Mouse (Mus musculus) heart, adult 2 months (tissue): Measurements from ENCODE around the gene Hist2h2ab. TPM values are rescaled to one million over a fixed set of nuclear protein-coding genes. Genes with fewer than 3 reads are reported as not detected.

Experiments used
- DNase-seq, 2 experiments: peaks; one replicate each; pipeline ENCODE4 v3.0.0; 2021
- H3K27ac ChIP-seq: fragments of 200-600 bp; 2 replicates; pipeline ENCODE4 v1.8.1; 2022
- H3K27me3 ChIP-seq: fragments of 200-500 bp; 2 replicates; pipeline ENCODE4 v1.6.1; 2012; ENCODE audit warnings: mild to moderate bottlenecking, low read length, inconsistent platforms, mixed read lengths; ENCODE audit not compliant: control insufficient read depth, insufficient read depth
- H3K36me3 ChIP-seq: fragments of 200-500 bp; 2 replicates; pipeline ENCODE4 v1.6.1; 2012; ENCODE audit warnings: low read length, inconsistent platforms; ENCODE audit not compliant: control insufficient read depth, insufficient read depth
- H3K4me1 ChIP-seq: fragments of 200-500 bp; 2 replicates; pipeline ENCODE4 v1.6.1; 2011; ENCODE audit warnings: low read length; ENCODE audit not compliant: control insufficient read depth, insufficient read depth
- H3K4me3 ChIP-seq: fragments of 200-600 bp; 2 replicates; pipeline ENCODE4 v1.8.1; 2022
- H3K79me2 ChIP-seq: fragments of 200-500 bp; replicated peaks from 2 replicates; pipeline ENCODE4 v1.6.1; 2012; ENCODE audit warnings: mild to moderate bottlenecking, inconsistent platforms, low read length, moderate library complexity, mixed read lengths; ENCODE audit not compliant: control insufficient read depth, insufficient read depth
- H3K9ac ChIP-seq: fragments of 200-500 bp; 2 replicates; pipeline ENCODE4 v1.6.1; 2012; ENCODE audit warnings: low read depth, mild to moderate bottlenecking, control low read depth, inconsistent platforms, low read length, mixed read lengths
- CTCF ChIP-seq: fragments of 200-600 bp; IDR thresholded peaks from 2 replicates; pipeline ENCODE4 v1.8.1; 2022; ENCODE audit warnings: antibody characterized with exemption, mild to moderate bottlenecking, moderate library complexity
- EP300 ChIP-seq: fragments of 200-500 bp; IDR thresholded peaks from 2 replicates; pipeline ENCODE4 v1.6.1; 2011; ENCODE audit warnings: low read depth, low read length, control low read depth; ENCODE audit not compliant: insufficient read depth
- POLR2A ChIP-seq: fragments of 200-500 bp; IDR thresholded peaks from 2 replicates; pipeline ENCODE4 v1.6.1; 2011; ENCODE audit warnings: mild to moderate bottlenecking, low read depth, low read length, control low read depth; ENCODE audit not compliant: insufficient read depth
- WGBS: fragments of 180-500 bp; shearing (Covaris S2); methylation state at CpG from one replicate; pipeline ENCODE4 v1.1.7; 2018; 5-methylcytosine and 5-hydroxymethylcytosine counted together
- intact Hi-C: fragments of 180-260 bp; cut with DNase I; formaldehyde crosslinking; loops from one replicate; pipeline ENCODE4 v1.15.1; 2025
- polyA plus RNA-seq: library from polyadenylated mRNA; depleted of rRNA; stranded (reverse); fragments of >200 nt; gene quantifications from 2 replicates; pipeline ENCODE4 v1.2.3, GENCODE M21; 2012
- total RNA-seq, 2 experiments: library from RNA; stranded (reverse); gene quantifications; 2 replicates each; pipeline ENCODE4 v1.2.3; 2021

The Hist2h2ab gene
- total and polyA plus RNA-seq, 3 experiments, result 0.35 to 2.0 (median 1.9) TPM

- no peak for DNase-seq
- no peak for TF ChIP-seq CTCF
- no peak for TF ChIP-seq POLR2A
- no peak for TF ChIP-seq EP300
- Histone ChIP-seq H3K27ac (no peak overlapping the region), H3K27me3 (no peaks in the 10 kb centered on the region), H3K79me2 (peaks cover 2% of the 10 kb centered on the region; the same call in 1 of the 2 replicates), H3K36me3 (no peaks in the 10 kb centered on the region), H3K4me3 (no peak overlapping the region), H3K9ac (no peak overlapping the region), H3K4me1 (no peaks in the 10 kb centered on the region; the same call in 1 of the 2 replicates)
- intact Hi-C loops, result no loop called here
- WGBS, result 73% methylated on average over 2 of the region's 2 CpGs
Measured at GRCm38 (mm10) chr3:96228828-96229227, 9.2 kb downstream of the Hist2h2ab start.

- DNase-seq, result no peak
- H3K4me1 ChIP-seq, result no peaks in the 10 kb centered on the region; the same call in 1 of the 2 replicates
- H3K36me3 ChIP-seq, result no peaks in the 10 kb centered on the region
- no peak overlapping the region for H3K4me3 ChIP-seq
- H3K27me3 ChIP-seq, result no peaks in the 10 kb centered on the region
- no peak overlapping the region for H3K9ac ChIP-seq
- intact Hi-C loops, result loop anchor here (5.0 kb wide), 1 partner anchor 163 kb away; no protein-coding TSS in a partner anchor
- no peak for TF ChIP-seq POLR2A
- no peak for TF ChIP-seq CTCF
- no peak for TF ChIP-seq EP300
- no peak overlapping the region; the same call in none of the 2 replicates for H3K27ac ChIP-seq
- H3K79me2 ChIP-seq, result peaks cover 1% of the 10 kb centered on the region; the same call in 1 of the 2 replicates
- 58% methylated on average over 2 of the region's 2 CpGs for WGBS
Measured at GRCm38 (mm10) chr3:96230404-96230803, 10.7 kb downstream of the Hist2h2ab start.

GRCm38 (mm10) chr3:96230910-96231757, 11.5 kb downstream of the Hist2h2ab start:
- Histone ChIP-seq H3K9ac (no peak overlapping the region), H3K4me3 (no peak overlapping the region), H3K4me1 (no peaks in the 10 kb centered on the region; the same call in 1 of the 2 replicates), H3K79me2 (no peaks in the 10 kb centered on the region), H3K27ac (peak overlapping the region; percentile 47), H3K27me3 (no peaks in the 10 kb centered on the region), H3K36me3 (no peaks in the 10 kb centered on the region)
- DNase-seq, result peak in 1 of 2 experiments; percentile 18
- 49% methylated on average over 4 of the region's 4 CpGs for WGBS
- intact Hi-C loops, result loop anchor here (5.0 kb wide), 1 partner anchor 164 kb away; no protein-coding TSS in a partner anchor
- TF ChIP-seq CTCF (no peak), POLR2A (no peak), EP300 (no peak)

- H3K36me3 ChIP-seq, result no peaks in the 10 kb centered on the region
- DNase-seq, result no peak
- TF ChIP-seq CTCF (no peak), POLR2A (no peak), EP300 (no peak)
- H3K9ac ChIP-seq, result no peak overlapping the region
- H3K4me1 ChIP-seq, result no peaks in the 10 kb centered on the region; the same call in 1 of the 2 replicates
- WGBS, result 37% methylated on average over 2 of the region's 2 CpGs
- H3K27ac ChIP-seq, result peak overlapping the region; percentile 47; the same call in 1 of the 2 replicates
- no peak overlapping the region for H3K4me3 ChIP-seq
- H3K79me2 ChIP-seq, result no peaks in the 10 kb centered on the region
- H3K27me3 ChIP-seq, result no peaks in the 10 kb centered on the region
- intact Hi-C loops, result loop anchor here (5.0 kb wide), 1 partner anchor 164 kb away; no protein-coding TSS in a partner anchor
Measured at GRCm38 (mm10) chr3:96231758-96232120, 12.1 kb downstream of the Hist2h2ab start.

GRCm38 (mm10) chr3:96234914-96235313, 15.2 kb downstream of the Hist2h2ab start:
- Histone ChIP-seq H3K9ac (no peak overlapping the region), H3K36me3 (no peaks in the 10 kb centered on the region), H3K79me2 (no peaks in the 10 kb centered on the region), H3K4me1 (no peaks in the 10 kb centered on the region; the same call in 1 of the 2 replicates), H3K27ac (no peak overlapping the region), H3K27me3 (no peaks in the 10 kb centered on the region), H3K4me3 (no peak overlapping the region)
- no peak for DNase-seq
- no peak for TF ChIP-seq CTCF
- no peak for TF ChIP-seq POLR2A
- no peak for TF ChIP-seq EP300
- intact Hi-C loops, result loop anchor here (5.0 kb wide), 1 partner anchor 168 kb away; no protein-coding TSS in a partner anchor
- 87% methylated on average over 2 of the region's 2 CpGs for WGBS

GRCm38 (mm10) chr3:96235836-96236235, 16.2 kb downstream of the Hist2h2ab start:
- no peak for TF ChIP-seq EP300
- TF ChIP-seq POLR2A, result no peak
- no peak for TF ChIP-seq CTCF
- 65% methylated on average over 3 of the region's 3 CpGs for WGBS
- intact Hi-C loops, result loop anchor here (2.0 kb wide), 1 partner anchor 13 kb away; no protein-coding TSS in a partner anchor

More at GRCm38 (mm10) chr3:96235836-96236235, 16.2 kb downstream of the Hist2h2ab start:
- Histone ChIP-seq H3K79me2 (no peaks in the 10 kb centered on the region), H3K9ac (no peak overlapping the region), H3K4me3 (no peak overlapping the region), H3K4me1 (peaks cover 1% of the 10 kb centered on the region), H3K27me3 (no peaks in the 10 kb centered on the region), H3K36me3 (peaks cover 2% of the 10 kb centered on the region; the same call in 1 of the 2 replicates), H3K27ac (no peak overlapping the region)
- DNase-seq, result no peak
